Comparison of ENCODE assay signal across 8 mouse cellular contexts in the genomic region with DNA sequence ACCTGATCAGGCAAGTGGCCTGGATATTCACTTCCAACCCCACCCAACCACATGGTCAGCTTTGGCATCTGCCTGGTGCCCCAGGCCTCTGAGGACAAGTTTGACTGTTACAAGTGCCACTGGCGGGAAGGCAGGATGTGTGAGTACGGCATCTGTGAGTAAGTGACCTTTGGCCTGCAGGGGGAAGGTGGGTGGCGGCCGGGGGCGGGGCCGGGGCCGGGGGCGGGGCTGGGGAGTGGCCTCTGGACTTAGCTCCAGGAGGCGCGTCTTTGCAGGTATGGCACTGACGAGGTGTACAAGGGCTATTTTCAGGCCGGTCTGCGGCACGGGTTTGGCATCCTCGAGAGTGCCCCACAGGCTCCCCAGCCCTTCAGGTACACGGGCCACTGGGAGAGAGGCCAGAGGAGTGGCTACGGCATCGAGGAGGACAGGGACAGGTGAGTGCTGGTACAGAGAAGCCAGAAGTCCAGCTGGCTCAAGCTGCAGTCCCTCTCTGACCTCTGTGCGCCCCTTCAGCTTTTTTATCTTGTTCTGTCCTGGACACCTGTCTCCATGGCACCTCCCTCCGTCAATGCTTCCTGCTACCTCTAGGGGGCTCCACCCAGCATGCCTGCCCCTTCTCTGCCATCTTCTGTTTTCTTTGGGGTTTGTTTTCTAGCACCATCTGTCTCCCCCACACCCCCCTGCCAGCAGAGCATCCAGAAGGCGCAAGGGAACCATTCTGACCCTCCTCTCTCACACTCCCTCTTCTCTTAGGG. TPM values are rescaled to one million over a fixed set of nuclear protein-coding genes. Genes with fewer than 3 reads are reported as not detected.
DNase-seq lines count a peak whose midpoint lies in the region; ATAC-seq and TF ChIP-seq lines count a peak whose summit lies in the region.

No protein-coding gene starts in this region.

- peaks cover 43% of the 10 kb centered on the region for H3K4me1 ChIP-seq in hindbrain, embryonic 10.5 days (replicated peaks)
- H3K4me1 ChIP-seq in hindbrain, embryonic 13.5 days (replicated peaks), result 0 out of 2 replicates have a peak, but pooled peaks cover 3% of the 10 kb centered on the region
- peaks cover 2% of the 10 kb centered on the region; the same call in 1 of the 2 replicates for H3K4me1 ChIP-seq in G1E (ENCODE audit: insufficient read depth, low read depth, low read length)
- H3K4me1 ChIP-seq in intestine, embryonic 16.5 days (ENCODE audit: control insufficient read depth, insufficient read depth, low read length), result peaks cover 24% of the 10 kb centered on the region
- H3K4me1 ChIP-seq in liver, embryonic 12.5 days, result peaks cover 24% of the 10 kb centered on the region

- peak; percentile 45; the same call in 1 of the 2 replicates for TF ChIP-seq CTCF in G1E (IDR thresholded peaks at IDR 0.05; ENCODE audit: low read depth, low read length)

- no peak for ATAC-seq in hindbrain, embryonic 13.5 days (ENCODE audit: low FRiP score)
- ATAC-seq in G1E (ENCODE audit: extremely low read depth, insufficient number of reproducible peaks, low FRiP score, poor library complexity, severe bottlenecking), result no peak
- peak; percentile 83 for ATAC-seq in intestine, embryonic 16.5 days
- ATAC-seq in liver, embryonic 12.5 days, result peak; percentile 45

- DNase-seq in hindbrain, embryonic 10.5 days (ENCODE audit: low spot score), result peak; percentile 35
- DNase-seq in G1E (ENCODE audit: low spot score), result no peak
- no peak for DNase-seq in adrenal gland, postnatal 4 days (ENCODE audit: low spot score in 2 of 2)
- DNase-seq in layer of hippocampus, adult 9-11 months, result no peak
- DNase-seq in frontal cortex, postnatal 36 days (ENCODE audit: low spot score in 2 of 2), result no peak

- H3K9me3 ChIP-seq in hindbrain, embryonic 10.5 days, result no peaks in the 10 kb centered on the region
- H3K9me3 ChIP-seq in hindbrain, embryonic 13.5 days, result no peaks in the 10 kb centered on the region
- no peaks in the 10 kb centered on the region for H3K9me3 ChIP-seq in G1E (replicated peaks)
- H3K9me3 ChIP-seq in intestine, embryonic 16.5 days (ENCODE audit: control insufficient read depth, low read length), result no peaks in the 10 kb centered on the region
- H3K9me3 ChIP-seq in liver, embryonic 12.5 days (replicated peaks), result no peaks in the 10 kb centered on the region

- H3K27me3 ChIP-seq in hindbrain, embryonic 10.5 days (ENCODE audit: insufficient read depth, poor library complexity, severe bottlenecking), result peaks cover 36% of the 10 kb centered on the region
- H3K27me3 ChIP-seq in hindbrain, embryonic 13.5 days, result peaks cover 32% of the 10 kb centered on the region
- peaks cover 9% of the 10 kb centered on the region for H3K27me3 ChIP-seq in G1E (ENCODE audit: insufficient read depth, low read length)
- H3K27me3 ChIP-seq in intestine, embryonic 16.5 days (replicated peaks; ENCODE audit: control insufficient read depth, insufficient read depth, low read length), result no peaks in the 10 kb centered on the region
- no peaks in the 10 kb centered on the region for H3K27me3 ChIP-seq in liver, embryonic 12.5 days (replicated peaks)

- 13% methylated on average over 21 of the region's 21 CpGs for WGBS in hindbrain, embryonic 10.5 days
- WGBS in hindbrain, embryonic 13.5 days, result 20% methylated on average over 21 of the region's 21 CpGs
- WGBS in intestine, embryonic 16.5 days, result 11% methylated on average over 21 of the region's 21 CpGs
- 12% methylated on average over 21 of the region's 21 CpGs for WGBS in liver, embryonic 12.5 days (ENCODE audit: insufficient replicate concordance)

- H3K9ac ChIP-seq in hindbrain, embryonic 13.5 days, result no peak overlapping the region
- H3K9ac ChIP-seq in intestine, embryonic 16.5 days (ENCODE audit: low read depth, low read length), result peak overlapping the region; percentile 53; the same call in 1 of the 2 replicates
- H3K9ac ChIP-seq in liver, embryonic 12.5 days, result no peak overlapping the region

- H3K27ac ChIP-seq in hindbrain, embryonic 10.5 days, result peak overlapping the region; percentile 17; the same call in 1 of the 2 replicates
- no peak overlapping the region for H3K27ac ChIP-seq in hindbrain, embryonic 13.5 days
- peak overlapping the region; percentile 48 for H3K27ac ChIP-seq in intestine, embryonic 16.5 days (ENCODE audit: low read length)
- H3K27ac ChIP-seq in liver, embryonic 12.5 days, result 0 out of 2 replicates have a peak overlapping the region, but pooled peaks have one; percentile 26

- H3K4me2 ChIP-seq in hindbrain, embryonic 13.5 days, result no peak overlapping the region
- H3K4me2 ChIP-seq in intestine, embryonic 16.5 days (ENCODE audit: low read depth, low read length), result peak overlapping the region; percentile 39; the same call in 1 of the 2 replicates
- peak overlapping the region; percentile 49 for H3K4me2 ChIP-seq in liver, embryonic 12.5 days

- no peaks in the 10 kb centered on the region for H3K36me3 ChIP-seq in hindbrain, embryonic 10.5 days
- H3K36me3 ChIP-seq in hindbrain, embryonic 13.5 days, result no peaks in the 10 kb centered on the region
- no peaks in the 10 kb centered on the region for H3K36me3 ChIP-seq in G1E (replicated peaks)
- H3K36me3 ChIP-seq in intestine, embryonic 16.5 days (ENCODE audit: control insufficient read depth, insufficient read depth, low read length), result 0 out of 2 replicates have a peak, but pooled peaks cover 1% of the 10 kb centered on the region
- H3K36me3 ChIP-seq in liver, embryonic 12.5 days, result peaks cover 3% of the 10 kb centered on the region; the same call in 1 of the 2 replicates

- peak overlapping the region; percentile 16; the same call in 1 of the 2 replicates for H3K4me3 ChIP-seq in hindbrain, embryonic 10.5 days
- H3K4me3 ChIP-seq in hindbrain, embryonic 13.5 days, result no peak overlapping the region
- no peak overlapping the region for H3K4me3 ChIP-seq in G1E (ENCODE audit: low read depth, low read length)
- 0 out of 2 replicates have a peak overlapping the region, but pooled peaks have one; percentile 7 for H3K4me3 ChIP-seq in intestine, embryonic 16.5 days (ENCODE audit: low read length)
- no peak overlapping the region for H3K4me3 ChIP-seq in liver, embryonic 12.5 days

RNA-seq across cellular contexts. Expression of a gene that starts 10.3 kb away (rescaled TPM):
- 0.18 and 0.47 TPM in 2 replicates for polyA plus RNA-seq in hindbrain, embryonic 10.5 days (2016; fragmentation: Nextera tagmentation; extraction: Ambion mirVana)
- polyA plus RNA-seq in hindbrain, embryonic 13.5 days (2015; fragmentation: Nextera tagmentation; extraction: Ambion mirVana), result 1.2 and 1.4 TPM in 2 replicates
- total RNA-seq in G1E (2014; fragmentation: Nextera tagmentation) (not detected in 2 replicates), G1E (2017) (0.11 TPM in 1 of 2 replicates, not detected in the other)
- not detected in 2 replicates for polyA plus RNA-seq in G1E (2012)
- polyA plus RNA-seq in intestine, embryonic 16.5 days (2015; fragmentation: Nextera tagmentation; extraction: Ambion mirVana), result 3.2 and 4.3 TPM in 2 replicates
- 1.4 and 1.6 TPM in 2 replicates for polyA plus RNA-seq in liver, embryonic 12.5 days (2016; fragmentation: Nextera tagmentation; extraction: Ambion mirVana)
- 1 to 10 TPM; 1.9 to 3.5 TPM for total RNA-seq in adrenal gland, postnatal 4 days (2021)

RNA-seq across cellular contexts. Expression of a gene that starts 10.5 kb away (rescaled TPM):
- polyA plus RNA-seq in hindbrain, embryonic 10.5 days (2016; fragmentation: Nextera tagmentation; extraction: Ambion mirVana), result 0.77 and 1.1 TPM in 2 replicates
- 0.90 and 1.5 TPM in 2 replicates for polyA plus RNA-seq in hindbrain, embryonic 13.5 days (2015; fragmentation: Nextera tagmentation; extraction: Ambion mirVana)
- total RNA-seq in G1E (2014; fragmentation: Nextera tagmentation) (not detected in 2 replicates), G1E (2017) (not detected in 2 replicates)
- not detected in 2 replicates for polyA plus RNA-seq in G1E (2012)
- 9.2 and 10.8 TPM in 2 replicates for polyA plus RNA-seq in intestine, embryonic 16.5 days (2015; fragmentation: Nextera tagmentation; extraction: Ambion mirVana)
- polyA plus RNA-seq in liver, embryonic 12.5 days (2016; fragmentation: Nextera tagmentation; extraction: Ambion mirVana), result 2.4 and 3.2 TPM in 2 replicates
- 10 to 100 TPM; 22.0 to 22.5 TPM for total RNA-seq in adrenal gland, postnatal 4 days (2021)

RNA-seq across cellular contexts. Expression of a gene that starts 26.5 kb away (rescaled TPM):
- not detected in 2 replicates for polyA plus RNA-seq in hindbrain, embryonic 10.5 days (2016; fragmentation: Nextera tagmentation; extraction: Ambion mirVana)
- polyA plus RNA-seq in hindbrain, embryonic 13.5 days (2015; fragmentation: Nextera tagmentation; extraction: Ambion mirVana), result not detected in 2 replicates
- not detected in 2 replicates for total RNA-seq in G1E (2014; fragmentation: Nextera tagmentation)
- total RNA-seq in G1E (2017), result not detected in 2 replicates
- polyA plus RNA-seq in G1E (2012), result not detected in 2 replicates
- not detected in 2 replicates for polyA plus RNA-seq in intestine, embryonic 16.5 days (2015; fragmentation: Nextera tagmentation; extraction: Ambion mirVana)
- not detected in 2 replicates for polyA plus RNA-seq in liver, embryonic 12.5 days (2016; fragmentation: Nextera tagmentation; extraction: Ambion mirVana)
- not detected for total RNA-seq in adrenal gland, postnatal 4 days (2021)

RNA-seq across cellular contexts. Expression of a gene that starts 32.4 kb away (rescaled TPM):
- 0.68 and 0.88 TPM in 2 replicates for polyA plus RNA-seq in hindbrain, embryonic 10.5 days (2016; fragmentation: Nextera tagmentation; extraction: Ambion mirVana)
- 0.18 and 0.19 TPM in 2 replicates for polyA plus RNA-seq in hindbrain, embryonic 13.5 days (2015; fragmentation: Nextera tagmentation; extraction: Ambion mirVana)
- not detected in 2 replicates for total RNA-seq in G1E (2014; fragmentation: Nextera tagmentation)
- not detected in 2 replicates for total RNA-seq in G1E (2017)
- polyA plus RNA-seq in G1E (2012), result not detected in 2 replicates
- polyA plus RNA-seq in intestine, embryonic 16.5 days (2015; fragmentation: Nextera tagmentation; extraction: Ambion mirVana), result 0.37 and 0.61 TPM in 2 replicates
- 27.5 and 30.9 TPM in 2 replicates for polyA plus RNA-seq in liver, embryonic 12.5 days (2016; fragmentation: Nextera tagmentation; extraction: Ambion mirVana)
- total RNA-seq in adrenal gland, postnatal 4 days (2021), result under 1 TPM in 1 of 2 experiments, not detected in 1; 0.34 TPM

RNA-seq across cellular contexts. Expression of a gene that starts 45.9 kb away (rescaled TPM):
- polyA plus RNA-seq in hindbrain, embryonic 10.5 days (2016; fragmentation: Nextera tagmentation; extraction: Ambion mirVana), result not detected in 2 replicates
- not detected in 2 replicates for polyA plus RNA-seq in hindbrain, embryonic 13.5 days (2015; fragmentation: Nextera tagmentation; extraction: Ambion mirVana)
- total RNA-seq in G1E (2014; fragmentation: Nextera tagmentation) (not detected in 2 replicates), G1E (2017) (not detected in 2 replicates)
- not detected in 2 replicates for polyA plus RNA-seq in G1E (2012)
- not detected in 2 replicates for polyA plus RNA-seq in intestine, embryonic 16.5 days (2015; fragmentation: Nextera tagmentation; extraction: Ambion mirVana)
- polyA plus RNA-seq in liver, embryonic 12.5 days (2016; fragmentation: Nextera tagmentation; extraction: Ambion mirVana), result not detected in 2 replicates
- total RNA-seq in adrenal gland, postnatal 4 days (2021), result not detected

Comparison
In these comparisons a context has a peak if more than half of its experiments do, and no peak if none do; other contexts are left out.
1. H3K4me3 ChIP-seq: peak in hindbrain, embryonic 10.5 days (single experiment) and intestine, embryonic 16.5 days (single experiment); none in hindbrain, embryonic 13.5 days (single experiment), G1E (single experiment) and liver, embryonic 12.5 days (single experiment).
2. ATAC-seq: peak in intestine, embryonic 16.5 days (single experiment) and liver, embryonic 12.5 days (single experiment); none in hindbrain, embryonic 13.5 days (single experiment) and G1E (single experiment).